Mouse (Mus musculus): ENCODE measurements around the gene Gm20865.
"Not testable (repeated sequence)": the region's sequence is repeated elsewhere in the genome, so short reads cannot be mapped to it uniquely, and the experiment has no call there.

The Gm20865 gene

GRCm38 (mm10) chrY:21241275-21241674 lies at the start of gene Gm20865:
TSS of gene Gm20865 (plus strand) at chrY:21241575.
- not testable (repeated sequence) for DNase-seq
